Mouse (Mus musculus) urinary bladder, postnatal 10 days (tissue): ENCODE data around the gene Cobll1.

Experiments
- DNase-seq: peaks from one replicate; pipeline ENCODE4 v3.0.0; 2022; ENCODE audit warnings: low spot score

Cobll1 gene

DNA sequence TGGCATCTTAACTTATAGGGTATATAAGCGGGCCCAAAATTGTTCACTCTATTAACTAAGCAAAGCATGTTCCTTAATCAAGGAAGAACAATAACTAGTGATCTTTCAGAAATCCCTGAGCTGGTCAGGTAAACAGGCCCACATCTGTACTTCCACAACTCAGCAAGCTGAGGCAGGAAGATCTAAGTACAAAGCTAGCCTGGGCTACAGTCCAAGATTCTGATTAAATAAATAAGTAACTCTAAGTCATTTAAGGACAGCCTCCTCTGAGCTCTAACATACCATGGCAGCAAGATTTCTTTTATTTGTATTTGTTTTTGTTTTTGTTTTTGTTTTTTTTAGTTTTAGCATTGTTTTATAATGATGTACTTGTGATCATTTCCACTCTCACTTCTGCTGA, 42.2 kb downstream of the Cobll1 start:
- DNase-seq, result no peak

DNA sequence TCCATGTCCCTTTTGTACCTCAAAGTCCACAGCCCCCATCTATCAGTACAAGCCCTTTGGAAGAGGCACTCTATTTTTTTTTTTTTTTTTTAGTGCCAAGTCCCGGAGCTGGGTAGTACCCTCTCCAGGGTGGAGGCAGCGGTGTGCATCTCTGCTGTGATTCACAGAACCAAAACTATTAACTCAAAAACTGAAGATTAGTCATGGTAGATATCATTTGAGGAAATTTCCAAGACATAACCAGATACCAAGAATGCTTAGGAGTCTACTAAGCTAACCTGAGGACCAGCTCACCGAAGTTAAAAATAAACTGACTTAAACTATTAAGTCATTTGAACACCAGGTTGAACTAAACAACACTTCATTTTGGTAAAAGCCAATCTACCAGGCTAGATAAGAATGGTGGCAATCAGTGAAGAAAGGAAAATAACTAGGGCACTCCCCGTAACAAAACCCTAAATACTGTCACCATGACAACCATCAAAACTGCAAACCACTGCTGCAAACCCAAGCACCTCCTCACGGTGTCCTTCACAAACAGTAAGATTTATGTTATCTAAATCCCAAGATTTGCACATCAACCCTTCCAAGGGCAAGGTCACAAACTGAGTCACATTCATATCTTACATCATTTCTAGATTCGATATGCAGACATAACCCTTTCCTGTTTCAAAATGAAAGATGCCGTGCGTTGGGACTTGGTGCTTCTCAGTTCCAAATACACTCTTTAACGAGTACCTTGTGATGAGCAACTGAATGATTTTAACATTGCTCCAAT, 43.8 kb downstream of the Cobll1 start:
- DNase-seq, result no peak

DNA sequence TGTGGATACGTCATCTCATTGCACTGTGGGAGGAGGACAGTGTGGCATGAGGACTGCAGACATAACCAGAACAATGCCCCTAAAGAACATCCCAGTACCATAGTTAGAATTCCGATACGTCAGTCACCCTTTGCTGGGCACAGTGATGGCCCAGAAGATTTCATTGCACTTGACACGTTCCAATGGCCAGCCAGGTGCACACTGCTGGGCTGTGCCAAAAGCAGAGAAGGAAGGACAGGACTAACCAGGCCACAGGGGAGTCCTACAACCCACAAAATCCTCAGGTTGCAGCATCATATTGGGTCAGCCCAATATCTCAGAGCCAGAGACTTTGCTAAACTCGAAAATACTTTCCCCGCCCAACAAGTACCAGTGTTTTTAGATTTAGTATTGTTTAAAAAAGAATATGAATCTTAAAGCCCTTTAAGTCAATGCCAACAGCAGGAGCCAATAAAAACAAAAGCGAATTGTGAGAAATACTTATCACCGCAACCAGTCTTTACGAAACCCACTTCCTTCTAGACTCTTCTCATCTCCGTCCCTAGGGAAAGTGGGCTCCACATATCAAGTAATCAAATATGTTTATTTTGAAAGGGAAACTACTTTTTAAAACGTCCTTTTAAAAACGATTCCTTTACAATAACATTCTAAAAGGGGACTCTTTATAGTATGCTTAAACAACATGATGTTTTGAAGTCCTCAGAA, 46.0 kb downstream of the Cobll1 start:
- DNase-seq, result no peak

DNA sequence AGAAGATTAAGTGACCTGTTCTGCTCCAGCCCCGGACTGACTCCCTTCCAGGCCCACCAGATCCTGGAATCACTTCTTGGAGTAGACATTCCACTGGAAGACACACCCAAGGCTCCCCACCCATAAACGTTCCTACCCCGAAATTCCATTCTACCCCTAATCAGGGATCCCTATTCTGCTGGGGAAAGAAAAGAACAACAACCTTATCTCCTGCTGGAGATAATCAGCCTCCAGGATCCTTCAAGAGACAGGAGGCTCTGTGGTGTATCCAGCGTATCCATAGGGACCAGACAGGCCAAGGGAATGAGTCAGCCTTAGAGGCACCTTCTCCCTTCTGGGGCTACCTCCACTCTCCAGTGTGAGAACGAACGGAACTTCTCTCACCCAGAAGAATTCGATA, 47.8 kb downstream of the Cobll1 start:
- no peak for DNase-seq

DNA sequence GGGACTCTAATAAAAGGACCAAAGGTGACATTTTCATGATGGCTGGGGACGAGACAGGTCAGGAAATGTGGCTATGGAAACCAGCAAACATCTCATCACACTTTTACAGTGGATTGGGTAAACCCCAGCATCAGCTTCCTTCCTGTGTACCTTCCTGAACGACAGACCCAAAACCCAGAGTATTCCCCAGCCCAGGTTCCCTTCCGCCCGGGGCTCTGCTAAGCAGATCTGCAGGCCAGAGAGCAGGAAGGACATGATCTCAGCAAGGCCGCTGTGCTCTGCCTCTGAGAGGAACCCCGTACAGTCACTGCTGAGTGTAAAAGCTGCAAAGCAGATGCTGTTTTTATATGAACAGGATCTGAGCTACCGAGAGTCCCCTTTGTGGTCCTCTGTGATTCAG, 49.9 kb downstream of the Cobll1 start:
- DNase-seq, result no peak

DNA sequence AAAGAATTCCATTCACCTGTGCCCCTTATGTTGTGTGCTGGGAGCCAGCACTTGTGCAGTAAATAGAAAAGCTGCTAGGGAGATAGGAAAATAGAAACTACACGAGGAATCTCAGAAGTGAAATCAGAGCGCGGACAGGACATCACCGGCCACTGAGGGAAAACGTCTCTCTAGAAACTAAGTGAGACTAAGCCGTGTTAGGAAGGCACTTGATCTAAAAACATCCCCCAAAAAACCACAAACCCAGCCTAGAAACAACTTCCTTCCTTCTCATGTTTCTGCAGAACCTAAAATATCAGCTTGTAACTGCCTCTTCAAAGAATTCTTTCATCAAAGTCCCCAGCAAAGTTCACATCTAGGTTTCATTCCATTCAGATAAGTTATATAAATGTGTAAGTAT, 50.6 kb downstream of the Cobll1 start:
- DNase-seq, result no peak

DNA sequence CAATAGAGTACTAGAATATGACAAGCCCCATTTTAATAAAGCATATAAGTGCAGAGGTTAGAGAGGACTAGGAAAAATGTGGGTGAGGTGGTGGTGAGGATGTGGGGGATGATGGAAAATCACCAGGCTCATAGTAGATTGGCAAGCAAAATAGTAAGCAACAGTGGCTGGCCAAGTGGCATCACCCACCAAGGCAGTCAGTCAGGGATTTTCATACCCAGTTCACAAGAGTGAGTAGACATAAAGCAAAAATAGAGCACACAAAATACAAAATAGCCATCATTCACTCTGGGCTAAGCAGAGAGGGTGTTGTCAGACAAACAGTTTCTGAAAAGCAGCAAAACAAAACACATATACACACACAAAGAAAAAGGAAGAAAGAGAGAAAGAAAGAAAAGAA, 51.6 kb downstream of the Cobll1 start:
- DNase-seq, result no peak

DNA sequence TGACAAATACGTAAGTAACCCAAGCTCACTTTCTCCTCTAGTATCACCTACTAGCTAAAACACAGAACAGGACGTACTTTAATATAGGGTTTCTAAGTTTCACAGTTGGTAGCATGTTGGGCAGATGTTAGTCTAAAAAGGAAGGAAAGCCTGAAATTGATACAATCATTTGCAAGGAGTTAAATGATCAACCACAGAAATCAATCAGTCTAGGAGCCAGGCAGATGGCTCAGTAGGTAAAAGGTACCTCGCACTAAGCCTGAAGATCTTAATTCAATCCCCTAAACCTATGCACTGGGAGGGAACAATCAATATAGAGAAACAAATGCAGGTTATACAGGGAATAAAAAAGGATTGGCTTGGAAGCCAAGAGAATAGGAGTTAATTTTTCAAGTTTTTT, 52.0 kb downstream of the Cobll1 start:
- DNase-seq, result no peak

DNA sequence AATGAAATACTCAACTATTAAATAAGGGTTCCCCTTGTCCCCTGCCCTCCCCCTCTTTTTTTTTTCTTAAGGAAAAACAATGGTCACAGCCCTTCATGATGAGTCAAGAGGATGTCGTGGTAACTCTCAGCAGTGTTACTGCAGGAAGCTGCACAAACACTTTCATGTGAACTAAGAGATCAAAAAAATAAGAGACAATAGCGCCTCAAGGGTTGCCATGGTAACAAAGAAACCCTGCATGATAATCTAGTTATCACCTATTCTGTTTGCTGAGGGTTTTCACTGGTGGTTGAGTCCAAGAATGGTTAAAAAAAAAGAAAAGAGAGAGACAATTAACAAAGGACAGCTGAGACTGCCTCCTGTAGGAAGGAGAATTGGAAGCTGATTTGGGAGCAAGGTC, 56.5 kb downstream of the Cobll1 start:
- DNase-seq, result no peak

DNA sequence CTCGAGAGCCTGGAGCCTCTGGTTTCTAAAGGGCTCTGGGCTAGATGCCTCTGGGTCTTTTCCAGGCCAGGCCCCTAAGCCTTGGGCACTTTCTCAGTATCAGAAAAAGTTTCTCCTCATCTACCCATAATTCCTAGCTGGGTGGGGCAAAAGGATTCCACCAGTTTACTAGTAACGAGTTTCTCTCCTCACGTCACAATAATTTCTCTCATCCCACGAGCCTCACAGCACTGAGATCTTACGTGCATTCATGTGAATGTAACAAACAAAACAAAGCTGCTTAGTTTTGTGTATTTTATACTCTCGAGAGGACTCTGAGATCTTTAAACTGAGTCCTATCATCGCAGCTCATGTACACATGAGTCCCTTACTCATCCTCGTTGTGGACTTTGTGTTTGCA, 57.5 kb downstream of the Cobll1 start:
- DNase-seq, result no peak

DNA sequence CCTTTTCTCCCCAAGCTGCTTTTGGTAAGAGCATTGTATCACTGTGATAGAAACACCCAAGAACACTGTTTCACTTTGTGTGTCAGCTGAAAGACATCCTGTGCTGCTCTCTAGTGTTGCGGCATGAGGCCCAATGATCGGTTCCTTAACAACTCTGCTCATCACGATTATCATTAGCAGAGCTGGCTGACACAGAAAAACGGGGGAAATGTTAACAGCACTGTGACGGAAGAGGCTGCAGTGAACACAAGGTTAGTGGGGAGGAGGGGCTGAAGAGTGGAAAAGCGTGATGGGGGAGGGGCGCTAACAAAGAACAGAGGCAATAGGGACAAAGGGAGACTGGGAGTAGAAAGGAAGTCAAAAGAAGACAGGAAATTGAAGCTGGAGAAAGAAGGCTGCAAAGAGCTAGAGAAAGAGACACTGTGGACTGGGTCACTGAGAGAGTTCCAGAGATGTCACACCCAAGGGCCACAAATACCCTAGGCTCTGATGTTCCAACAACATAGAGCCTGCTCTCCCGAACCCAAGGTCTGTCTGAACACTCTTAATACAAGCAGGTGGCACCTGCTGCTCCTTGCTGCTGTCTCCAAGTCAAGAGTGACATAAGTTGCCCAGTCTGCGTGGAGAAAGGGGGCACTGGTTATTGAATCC, 58.0 kb downstream of the Cobll1 start:
- no peak for DNase-seq

DNA sequence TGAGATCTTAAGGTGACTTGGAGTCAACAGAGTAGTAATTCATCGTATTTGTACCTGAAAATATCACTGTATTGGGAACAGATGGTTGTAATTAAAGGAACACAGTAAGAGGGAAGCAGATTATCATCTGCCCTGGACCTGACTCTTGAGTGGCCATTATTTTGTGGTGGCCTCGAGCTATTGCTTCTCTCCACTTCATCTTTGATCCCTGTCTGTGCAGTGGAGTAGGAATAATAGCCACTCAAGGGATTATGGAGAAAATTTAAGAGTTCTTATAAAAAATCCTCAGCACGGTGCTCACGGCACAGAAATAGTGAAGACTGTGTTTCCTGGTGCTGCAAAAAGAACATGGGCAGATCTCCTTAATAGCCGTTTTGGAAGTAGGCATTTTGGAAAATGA, 63.6 kb downstream of the Cobll1 start:
- no peak for DNase-seq

DNA sequence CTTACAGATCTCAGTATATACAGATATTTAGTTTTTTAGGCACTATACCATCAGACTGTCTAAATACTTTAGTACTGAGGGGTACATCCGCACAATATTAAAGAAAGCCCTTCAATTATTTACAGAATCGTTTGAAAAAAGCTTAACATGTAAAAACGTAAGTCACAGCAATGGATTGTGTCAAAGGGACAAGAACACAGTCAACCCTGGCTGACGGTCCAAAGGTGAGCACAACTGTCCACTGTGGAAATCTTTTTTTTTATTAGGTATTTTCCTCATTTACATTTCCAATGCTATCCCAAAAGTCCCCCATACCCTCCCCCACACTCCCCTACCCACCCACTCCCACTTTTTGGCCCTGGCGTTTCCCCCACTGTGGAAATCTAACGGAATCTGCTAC, 67.1 kb downstream of the Cobll1 start:
- no peak for DNase-seq

DNA sequence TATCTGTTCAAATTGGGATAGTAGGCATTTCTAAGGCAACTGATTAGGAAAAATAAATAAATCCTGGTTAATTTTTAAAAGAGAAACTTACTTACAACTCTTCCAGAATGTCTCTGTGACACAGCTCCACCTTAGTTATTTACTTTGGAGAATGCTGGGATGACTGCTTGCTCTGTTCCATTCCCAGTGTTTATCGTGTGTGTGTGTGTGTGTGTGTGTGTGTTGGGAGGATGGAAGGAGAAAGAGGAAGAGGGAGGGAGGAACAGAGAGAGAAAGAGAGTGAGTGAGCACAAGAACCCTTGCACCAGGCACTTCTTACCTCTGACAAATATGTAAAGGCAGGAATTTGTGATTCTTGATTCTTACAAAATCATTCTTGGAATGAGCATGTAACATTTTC, 67.7 kb downstream of the Cobll1 start:
- DNase-seq, result no peak

DNA sequence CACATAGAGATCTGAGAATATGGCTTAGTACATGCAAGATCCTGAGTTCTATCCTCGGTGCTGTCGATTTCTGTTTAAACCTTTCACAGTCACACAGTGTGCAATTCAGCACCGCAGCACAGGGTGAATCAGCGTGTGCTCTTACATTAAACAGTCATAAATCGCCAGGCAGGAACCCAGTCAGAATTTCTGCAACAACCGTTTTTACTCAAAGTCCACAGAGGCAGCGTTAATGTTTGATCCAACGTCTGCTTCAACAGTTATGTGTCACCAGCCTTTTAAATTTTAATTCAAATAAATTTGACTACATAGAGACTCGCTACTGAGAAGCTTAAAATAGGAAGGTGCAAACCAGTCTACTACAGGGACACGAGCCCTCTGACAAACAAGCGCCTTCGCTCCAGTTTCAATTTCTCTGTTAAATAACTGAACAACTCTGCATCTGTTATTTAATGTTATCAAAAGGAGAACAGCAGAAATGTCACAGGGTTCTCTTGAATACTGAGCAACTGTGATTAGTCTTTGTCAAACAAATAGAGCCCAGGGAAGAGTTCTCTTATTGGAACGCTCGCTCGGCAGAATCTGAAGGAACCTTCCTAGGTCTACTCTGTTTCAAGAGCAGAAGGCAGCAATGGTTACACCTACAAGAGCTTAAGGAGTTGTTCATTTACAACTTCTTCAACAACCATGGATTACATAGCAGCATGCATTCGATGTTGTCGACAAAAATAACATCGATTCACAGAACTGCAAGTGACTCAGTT, 68.3 kb downstream of the Cobll1 start:
- no peak for DNase-seq

DNA sequence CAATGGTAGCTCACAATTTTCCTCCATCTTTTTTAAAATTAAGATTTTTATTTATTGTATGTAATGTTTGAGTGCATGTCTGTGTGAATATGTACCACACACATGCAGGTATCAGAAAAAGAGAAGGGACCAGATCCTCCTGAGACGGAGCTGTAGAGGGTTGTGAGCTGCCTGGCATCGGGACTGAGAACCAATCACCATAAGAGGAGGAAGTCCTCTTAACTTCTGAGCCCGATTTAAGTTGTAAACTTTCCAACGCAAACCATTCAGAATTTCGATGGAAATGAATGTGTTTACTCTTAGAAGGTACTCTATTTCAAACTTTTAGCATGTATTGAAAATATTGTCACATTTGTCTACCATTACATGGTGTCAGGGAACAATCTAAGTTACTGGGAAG, 68.9 kb downstream of the Cobll1 start:
- no peak for DNase-seq

DNA sequence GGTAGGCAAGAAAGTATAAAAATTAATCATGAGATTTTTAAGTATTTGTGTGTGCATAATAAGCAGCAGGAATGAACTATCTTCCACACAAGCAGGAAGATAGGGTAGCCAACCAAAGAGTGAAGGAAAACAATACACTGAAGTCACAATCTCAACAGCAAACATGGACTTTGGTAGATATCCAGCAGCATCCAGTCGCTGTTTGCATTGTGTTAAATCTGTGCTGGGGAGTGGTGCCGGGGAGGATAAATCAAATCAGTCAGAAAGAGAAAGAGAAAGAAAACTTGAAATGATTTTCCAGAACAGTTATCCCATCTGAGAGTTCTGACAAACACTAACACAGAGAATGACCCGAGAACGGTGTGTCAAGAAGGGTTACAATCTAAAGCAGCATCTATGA, 75.2 kb downstream of the Cobll1 start:
- DNase-seq, result no peak

DNA sequence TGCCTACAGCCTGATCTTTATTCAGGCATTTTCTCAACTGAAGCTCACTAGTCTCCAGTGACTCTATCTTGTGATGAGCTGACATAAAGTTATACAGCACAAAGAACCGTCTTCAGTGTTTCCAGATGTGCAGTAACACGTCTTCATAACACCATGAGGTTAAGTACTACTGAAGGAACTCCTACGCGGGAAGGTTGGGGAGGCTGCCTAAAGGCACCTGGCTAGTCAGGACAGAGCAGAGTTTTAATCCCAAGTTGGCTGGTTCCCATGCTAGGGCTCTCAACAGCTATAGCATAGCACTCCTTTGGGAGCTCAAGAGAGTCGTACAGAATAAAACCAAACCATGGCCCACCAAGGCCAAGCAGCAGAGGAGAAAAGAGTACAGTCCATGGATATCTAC, 76.6 kb downstream of the Cobll1 start:
- no peak for DNase-seq

DNA sequence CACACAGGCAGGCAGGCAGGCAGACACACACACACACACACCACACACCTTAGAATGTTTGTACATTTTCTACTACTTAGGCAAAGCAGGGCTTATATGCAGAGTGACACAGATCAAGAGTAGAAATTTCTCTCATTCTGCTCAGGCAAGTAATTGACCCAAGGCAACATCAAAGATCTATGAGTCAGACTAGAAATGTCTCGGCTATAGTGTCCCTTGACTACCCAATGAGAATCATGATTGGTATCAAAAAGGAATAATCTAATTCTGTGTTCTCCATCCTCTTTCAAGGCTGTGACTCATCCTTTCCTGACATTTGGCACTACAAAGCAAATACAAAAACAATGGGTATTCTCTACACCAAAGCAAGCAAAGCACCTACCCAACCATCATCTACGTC, 77.5 kb downstream of the Cobll1 start:
- no peak for DNase-seq

DNA sequence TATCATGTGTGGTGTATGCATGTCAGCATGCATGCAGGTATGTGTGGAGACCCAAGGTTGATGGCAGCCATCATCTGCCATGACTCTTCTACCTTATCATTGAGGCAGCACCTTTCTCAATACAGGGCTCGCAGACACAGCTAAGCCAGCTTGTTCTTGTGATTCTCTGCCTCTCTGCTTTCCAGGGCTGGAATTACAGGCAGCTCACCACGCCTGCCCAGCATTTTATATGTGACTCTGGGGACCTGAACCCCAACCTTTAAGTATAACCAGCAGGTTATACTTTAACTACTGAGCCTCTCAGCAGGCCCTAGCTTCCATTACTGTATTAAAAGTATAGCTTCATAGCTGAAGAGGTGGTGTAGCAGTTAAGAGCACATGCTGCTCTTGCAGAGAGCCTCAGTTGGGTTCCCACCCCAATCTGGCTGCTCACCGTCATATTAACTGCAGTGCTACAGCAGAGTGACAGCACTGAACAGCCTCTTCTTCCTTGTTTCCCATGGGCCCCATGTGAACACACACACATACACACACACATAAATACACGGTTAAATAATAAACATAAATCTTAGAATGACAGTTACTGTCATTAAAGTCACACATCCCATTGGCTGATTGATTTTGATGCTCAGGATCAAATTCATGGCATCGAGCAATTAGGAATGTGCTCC, 81.1 kb downstream of the Cobll1 start:
- DNase-seq, result no peak

DNA sequence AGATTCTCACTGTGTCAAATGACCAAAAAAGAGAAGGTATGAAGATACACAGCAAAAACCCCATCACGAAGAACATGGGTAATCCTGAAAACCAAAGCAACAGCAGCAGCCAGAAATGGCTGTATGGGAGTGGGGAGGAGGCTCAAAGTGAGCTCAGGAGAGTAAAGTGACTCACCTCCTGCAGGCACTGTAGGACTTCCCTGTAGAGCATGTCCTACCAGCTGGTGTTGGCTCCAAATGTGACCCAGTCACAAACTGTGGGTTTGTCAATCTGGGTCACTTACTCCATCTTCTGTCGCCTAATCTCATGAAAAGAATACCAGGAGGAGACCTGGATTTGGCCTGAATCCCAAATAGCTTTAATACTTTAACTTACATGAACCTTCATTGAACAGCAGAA, 81.9 kb downstream of the Cobll1 start:
- no peak for DNase-seq

DNA sequence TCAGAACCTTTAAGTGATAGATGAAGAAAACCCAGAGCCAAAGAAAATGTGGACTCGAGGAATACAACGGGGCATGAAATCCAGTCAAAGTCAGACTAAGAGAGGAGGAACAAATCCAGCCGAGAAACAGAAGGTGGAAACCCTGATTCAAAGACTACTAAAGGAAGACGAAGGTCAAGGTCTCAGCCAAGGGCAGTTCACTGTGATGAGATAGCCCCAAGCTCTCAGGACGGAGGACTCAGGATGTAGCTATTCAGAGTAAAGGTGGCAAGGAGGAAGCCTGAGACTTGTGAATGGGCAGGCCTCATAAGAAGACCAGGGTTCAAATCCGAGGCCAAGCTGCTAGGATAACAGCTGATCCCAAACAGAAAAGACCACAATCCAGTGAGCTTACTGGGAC, 90.3 kb downstream of the Cobll1 start:
- DNase-seq, result no peak
